Mouse (Mus musculus): ENCODE results near the gene Igfbp3. TPM values are rescaled to one million over a fixed set of nuclear protein-coding genes. Genes with fewer than 3 reads are reported as not detected.
"Not testable (repeated sequence)": the region's sequence is repeated elsewhere in the genome, so short reads cannot be mapped to it uniquely, and the experiment has no call there.

The Igfbp3 gene
- 10 to 100 TPM; 12.5 to 19.5 TPM for total RNA-seq (2021)

DNA sequence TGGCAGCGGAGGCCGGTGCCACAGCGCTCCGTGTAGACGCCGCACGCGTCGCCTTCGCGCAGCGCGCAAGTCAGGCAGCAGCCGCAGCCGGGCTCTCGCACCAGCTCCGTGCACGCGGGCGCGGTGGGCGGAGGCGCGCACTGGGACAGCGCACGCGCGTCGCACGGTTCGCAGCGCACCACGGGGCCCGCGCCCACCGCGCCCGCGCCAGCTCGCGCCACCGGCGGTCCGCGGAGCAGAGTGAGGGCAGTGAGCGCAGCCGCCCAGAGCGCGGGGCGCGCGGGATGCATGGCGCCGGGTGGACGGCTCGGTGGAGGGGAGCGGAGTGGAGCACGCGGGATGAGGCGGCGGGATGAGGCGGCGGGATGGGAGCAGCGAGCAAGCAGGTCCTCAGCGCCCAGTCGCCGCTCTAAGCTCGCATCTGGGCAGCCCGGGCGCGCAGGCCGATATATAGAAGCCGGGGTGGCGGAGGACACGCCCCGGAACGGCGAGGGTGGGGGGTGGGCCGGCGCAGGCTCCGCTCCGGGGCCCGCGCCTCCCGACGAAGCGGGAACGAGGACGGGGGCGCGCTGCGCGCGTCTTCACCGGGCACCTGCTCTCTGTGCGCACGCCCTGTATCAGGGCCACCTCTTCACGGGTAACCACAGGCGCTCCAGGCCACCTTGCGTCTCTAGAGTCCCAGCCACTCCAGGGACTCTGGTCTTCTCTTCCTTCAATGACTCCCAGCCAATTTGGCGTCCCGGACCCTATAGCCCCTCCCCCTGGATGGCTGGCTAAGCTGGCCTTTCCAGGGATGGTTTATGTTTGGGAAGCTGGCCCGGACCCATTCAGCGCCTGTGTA lies at the start of gene Igfbp3:
Gene Igfbp3, minus strand, starts transcription at position 423 of the 841 bp plus-strand sequence.
- peak; percentile 64 to 71 for DNase-seq (ENCODE audit: extremely low spot score in 1 of 2, low spot score in 1 of 2)

GRCm38 (mm10) chr11:7250870-7251269 lies 37.1 kb upstream of the Igfbp3 start:
- no peak for DNase-seq (ENCODE audit: extremely low spot score in 1 of 2, low spot score in 1 of 2)

- no peak for DNase-seq (ENCODE audit: extremely low spot score in 1 of 2, low spot score in 1 of 2)
These were observed 36.7 kb upstream of the Igfbp3 start for GRCm38 (mm10) chr11:7250415-7250814.

- no peak for DNase-seq (ENCODE audit: extremely low spot score in 1 of 2, low spot score in 1 of 2)
These were observed 31.1 kb upstream of the Igfbp3 start for GRCm38 (mm10) chr11:7244782-7245181.

- no peak for DNase-seq (ENCODE audit: extremely low spot score in 1 of 2, low spot score in 1 of 2)
These were observed 25.5 kb upstream of the Igfbp3 start for GRCm38 (mm10) chr11:7239041-7239740.

GRCm38 (mm10) chr11:7238546-7238945 lies 24.8 kb upstream of the Igfbp3 start:
- no peak for DNase-seq (ENCODE audit: extremely low spot score in 1 of 2, low spot score in 1 of 2)

- no peak for DNase-seq (ENCODE audit: extremely low spot score in 1 of 2, low spot score in 1 of 2)
These were observed 24.0 kb upstream of the Igfbp3 start for GRCm38 (mm10) chr11:7237712-7238111.

DNA sequence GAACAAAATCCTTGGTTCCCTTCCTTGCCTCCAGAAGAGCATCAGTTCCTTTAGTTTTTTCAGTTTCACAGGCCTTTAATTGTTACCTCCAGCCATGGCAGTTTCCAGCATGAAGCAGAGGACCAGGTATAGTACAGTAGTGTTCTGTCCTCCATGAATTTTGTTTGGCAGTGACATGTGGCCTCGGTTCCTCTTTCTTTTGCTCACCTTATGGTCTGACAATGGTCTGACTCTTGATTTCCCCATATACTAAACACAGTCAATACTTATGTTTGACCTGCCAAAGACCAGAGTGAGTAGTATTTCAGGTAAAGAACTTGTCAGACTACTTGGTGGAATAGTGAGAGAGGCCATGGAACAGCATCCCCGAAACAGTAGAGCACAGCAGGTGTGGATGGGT lies 23.0 kb upstream of the Igfbp3 start:
- DNase-seq (ENCODE audit: extremely low spot score in 1 of 2, low spot score in 1 of 2): no peak

DNA sequence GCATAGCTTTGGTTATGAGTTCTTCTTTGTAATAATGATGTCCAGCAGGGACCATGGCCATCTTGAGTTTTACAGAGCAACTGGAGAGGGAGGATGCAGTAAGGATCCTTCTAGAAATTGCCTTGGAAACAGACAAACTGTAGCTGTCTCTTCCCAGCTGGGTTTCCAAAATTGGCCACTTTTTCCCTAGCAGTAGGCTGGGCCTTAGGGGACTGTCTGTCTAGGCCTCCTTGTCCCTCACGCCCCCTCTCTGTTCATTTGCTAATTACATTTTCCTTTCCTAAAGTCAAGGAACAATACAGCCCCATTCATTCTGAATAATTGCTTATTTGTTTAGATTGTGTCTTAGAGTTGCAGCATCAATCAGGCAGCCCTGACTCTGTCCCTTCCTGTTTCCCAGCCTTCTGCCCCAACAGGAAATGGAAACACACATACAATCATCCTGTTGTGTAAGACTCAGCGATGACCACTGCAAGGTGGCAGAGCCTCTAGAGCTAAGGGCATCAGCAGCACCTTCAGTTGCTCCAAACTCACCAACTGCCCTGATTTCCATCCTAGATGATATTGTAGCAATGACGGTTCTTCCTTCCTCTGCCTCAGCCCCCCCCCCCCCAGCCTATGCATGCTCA lies 21.4 kb upstream of the Igfbp3 start:
- no peak for DNase-seq (ENCODE audit: extremely low spot score in 1 of 2, low spot score in 1 of 2)

- DNase-seq (ENCODE audit: extremely low spot score in 1 of 2, low spot score in 1 of 2): no peak
These were observed 20.7 kb upstream of the Igfbp3 start for GRCm38 (mm10) chr11:7234436-7234835.

- DNase-seq (ENCODE audit: extremely low spot score in 1 of 2, low spot score in 1 of 2): no peak
These were observed 19.6 kb upstream of the Igfbp3 start for GRCm38 (mm10) chr11:7233333-7233732.

DNA sequence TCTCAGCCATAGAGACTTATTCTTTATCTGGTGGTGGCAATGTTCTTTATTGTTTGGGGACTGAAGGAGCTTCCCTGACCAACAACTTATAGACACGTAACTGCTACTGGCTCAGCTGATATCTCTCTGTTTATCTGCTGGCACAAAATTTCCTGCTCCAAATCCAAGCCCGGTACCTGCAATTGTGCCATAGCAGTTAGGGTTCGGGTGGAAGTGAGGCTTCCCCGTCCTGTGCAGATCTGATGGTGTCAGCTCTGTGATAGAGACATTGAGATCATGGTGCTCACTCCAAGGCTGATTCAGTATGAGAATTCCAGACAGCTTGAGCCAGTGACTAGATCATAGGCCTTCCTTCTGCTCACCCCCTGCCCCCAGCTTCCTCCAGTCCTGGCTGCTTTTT lies 18.2 kb upstream of the Igfbp3 start:
- DNase-seq (ENCODE audit: extremely low spot score in 1 of 2, low spot score in 1 of 2): no peak

GRCm38 (mm10) chr11:7230000-7230399 lies 16.3 kb upstream of the Igfbp3 start:
- no peak for DNase-seq (ENCODE audit: extremely low spot score in 1 of 2, low spot score in 1 of 2)

- no peak for DNase-seq (ENCODE audit: extremely low spot score in 1 of 2, low spot score in 1 of 2)
These were observed 14.4 kb upstream of the Igfbp3 start for GRCm38 (mm10) chr11:7228107-7228506.

GRCm38 (mm10) chr11:7226810-7227550 lies 13.3 kb upstream of the Igfbp3 start:
- no peak for DNase-seq (ENCODE audit: extremely low spot score in 1 of 2, low spot score in 1 of 2)

- DNase-seq (ENCODE audit: extremely low spot score in 1 of 2, low spot score in 1 of 2): peak; percentile 39 to 42
These were observed 12.5 kb upstream of the Igfbp3 start for GRCm38 (mm10) chr11:7226200-7226599.

DNA sequence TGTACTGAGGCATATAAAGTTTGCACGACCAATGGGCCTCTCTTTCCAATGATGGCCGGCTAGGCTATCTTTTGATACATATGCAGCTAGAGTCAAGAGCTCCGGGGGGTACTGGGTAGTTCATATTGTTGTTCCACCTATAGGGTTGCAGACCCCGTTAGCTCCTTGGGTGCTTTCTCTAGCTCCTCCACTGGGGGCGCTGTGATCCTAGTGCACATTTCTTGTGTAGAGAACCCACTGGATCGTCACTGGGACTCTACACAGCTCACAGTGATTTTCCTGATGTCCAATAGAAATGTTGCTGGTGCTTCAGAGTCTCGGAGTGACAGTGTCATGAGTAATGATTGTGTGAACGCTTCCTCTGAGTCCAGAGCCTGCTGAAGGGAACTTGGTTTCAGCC lies 8.1 kb upstream of the Igfbp3 start:
- DNase-seq (ENCODE audit: extremely low spot score in 1 of 2, low spot score in 1 of 2): not testable (repeated sequence)

DNA sequence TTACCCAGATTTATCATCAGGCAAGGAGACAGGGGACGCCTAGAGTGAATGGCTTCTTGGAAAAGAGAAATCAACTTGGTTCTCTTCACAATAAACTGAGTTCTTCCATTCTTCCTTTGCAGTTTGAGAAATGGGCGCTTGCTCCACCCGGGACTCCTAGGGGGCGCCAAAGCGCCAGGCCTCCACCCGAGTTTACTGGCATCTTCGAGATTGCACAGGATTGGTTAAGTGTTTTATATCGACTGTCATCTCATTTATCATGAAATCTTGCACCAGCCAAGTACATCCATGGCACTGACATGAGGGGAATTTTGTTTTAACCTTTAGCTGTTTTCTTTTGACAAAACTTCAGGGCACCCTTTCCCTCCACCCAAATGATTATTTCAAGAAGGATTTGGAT lies 2.0 kb upstream of the Igfbp3 start:
- DNase-seq (ENCODE audit: extremely low spot score in 1 of 2, low spot score in 1 of 2): peak; percentile 62 to 80

DNA sequence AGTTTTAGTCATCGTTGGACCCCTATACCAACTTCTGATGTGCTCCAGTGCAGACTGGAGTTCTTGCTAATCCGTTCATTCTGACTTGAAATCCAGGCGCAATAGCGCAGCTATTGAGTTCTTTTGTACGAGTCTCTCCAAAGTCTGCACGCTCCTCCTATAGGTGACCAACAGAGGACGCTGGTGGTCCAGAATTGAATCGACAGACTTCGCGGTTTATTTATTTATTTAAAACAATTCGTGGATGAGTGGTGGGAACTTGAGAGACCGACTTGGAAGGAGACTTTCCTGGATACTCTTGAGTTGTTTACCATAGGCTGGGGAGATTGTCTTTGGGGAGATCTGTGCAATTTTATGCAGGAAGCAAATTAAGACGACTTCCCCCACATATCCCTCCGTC lies 1.0 kb upstream of the Igfbp3 start:
- peak in 1 of 2 experiments; percentile 71 for DNase-seq (ENCODE audit: extremely low spot score in 1 of 2, low spot score in 1 of 2)

DNA sequence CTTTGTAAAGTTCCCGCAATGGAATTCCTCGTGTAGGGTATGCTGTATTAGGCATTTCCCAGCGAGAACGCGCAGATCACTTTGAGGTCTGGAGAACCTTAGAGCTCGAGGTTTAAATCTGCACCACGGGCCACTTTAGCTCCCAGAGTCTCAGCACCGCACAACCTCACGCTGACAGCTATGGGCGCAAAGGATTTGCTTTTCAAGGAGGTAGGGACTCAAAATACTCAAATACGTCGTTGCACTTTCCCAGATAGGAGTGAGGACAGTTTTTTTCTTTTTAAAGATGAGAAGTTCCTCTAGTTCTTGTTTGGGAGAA lies 578 bp upstream of the Igfbp3 start:
- no peak for DNase-seq (ENCODE audit: extremely low spot score in 1 of 2, low spot score in 1 of 2)

DNA sequence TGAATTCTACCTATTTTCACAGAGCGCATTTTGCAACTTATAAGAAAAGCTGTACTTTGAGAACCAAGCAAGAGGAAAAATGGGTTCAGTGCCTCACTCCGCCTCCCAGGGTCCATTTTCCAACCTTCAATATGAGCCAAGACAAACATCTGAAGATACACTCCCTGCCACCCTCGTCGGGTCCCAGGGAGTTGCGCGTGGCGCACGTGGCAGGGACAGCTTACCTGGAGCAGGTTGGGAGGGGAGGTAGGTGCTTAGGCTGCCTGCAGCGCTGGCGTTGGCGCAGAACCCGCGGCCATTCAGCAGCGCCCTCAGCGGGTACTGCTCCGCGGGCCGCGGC lies 592 bp downstream of the Igfbp3 start:
- no peak for DNase-seq (ENCODE audit: extremely low spot score in 1 of 2, low spot score in 1 of 2)

Data from layer of hippocampus, postnatal 25 days (tissue).